Mouse (Mus musculus) stomach, postnatal 0 days (tissue): ENCODE measurements around the gene Vps13d. TPM values are rescaled to one million over a fixed set of nuclear protein-coding genes. Genes with fewer than 3 reads are reported as not detected.

Experiments used
- ATAC-seq: fragments of 200-750 bp; cut with Nextera tagmentation; 2 replicates; pipeline ENCODE4 v1.8.0; 2017; ENCODE audit not compliant: low FRiP score, low TSS enrichment
- DNase-seq: peaks from one replicate; pipeline ENCODE4 v3.0.0-alpha.2; 2016; ENCODE audit warnings: low spot score
- H3K27ac ChIP-seq: fragments of 300-500 bp; sonication (generic); replicated peaks from 2 replicates; pipeline ENCODE4 v1.5.1; 2014; ENCODE audit warnings: mild to moderate bottlenecking, control low read depth
- H3K27me3 ChIP-seq: fragments of 300-500 bp; sonication (generic); 2 replicates; pipeline ENCODE4 v1.6.1; 2014; ENCODE audit warnings: low read length; ENCODE audit not compliant: control insufficient read depth, insufficient read depth
- H3K36me3 ChIP-seq: fragments of 300-500 bp; sonication (generic); 2 replicates; pipeline ENCODE4 v1.6.1; 2014; ENCODE audit warnings: low read length, mixed read lengths; ENCODE audit not compliant: control insufficient read depth, insufficient read depth
- H3K4me1 ChIP-seq: fragments of 300-500 bp; sonication (generic); replicated peaks from 2 replicates; pipeline ENCODE4 v1.6.1; 2014; ENCODE audit warnings: antibody characterized with exemption; ENCODE audit not compliant: control insufficient read depth, insufficient read depth
- H3K4me2 ChIP-seq: fragments of 300-500 bp; sonication (generic); replicated peaks from 2 replicates; pipeline ENCODE4 v1.6.1; 2014; ENCODE audit warnings: low read depth, mild to moderate bottlenecking, control low read depth, moderate library complexity
- H3K4me3 ChIP-seq: fragments of 300-500 bp; sonication (generic); 2 replicates; pipeline ENCODE4 v1.5.1; 2014; ENCODE audit warnings: low read depth, low read length, control low read depth
- H3K9ac ChIP-seq: fragments of 300-500 bp; sonication (generic); 2 replicates; pipeline ENCODE4 v1.6.1; 2014; ENCODE audit warnings: mild to moderate bottlenecking, low read length, control low read depth, mixed read lengths
- H3K9me3 ChIP-seq: fragments of 300-500 bp; sonication (generic); 2 replicates; pipeline ENCODE4 v1.6.1; 2016; ENCODE audit warnings: low read length; ENCODE audit not compliant: control insufficient read depth
- CTCF ChIP-seq: IDR thresholded peaks from 2 replicates; pipeline ENCODE4 v1.5.1; 2016; ENCODE audit warnings: antibody characterized with exemption, low read depth, mild to moderate bottlenecking, moderate library complexity
- EP300 ChIP-seq: optimal IDR thresholded peaks from 2 replicates; pipeline ENCODE3; 2016; ENCODE audit warnings: antibody characterized with exemption
- WGBS: fragments of 180-500 bp; shearing (Covaris S2); extraction: QIAGEN DNeasy Blood & Tissue Kit; methylation state at CpG from one replicate; pipeline ENCODE4 v1.1.7; 2014; 5-methylcytosine and 5-hydroxymethylcytosine counted together
- polyA plus RNA-seq: library from polyadenylated mRNA; unstranded; fragments of >200 nt; fragmentation: Nextera tagmentation; extraction: Ambion mirVana; gene quantifications from 2 replicates; pipeline ENCODE4 v1.2.1, GENCODE M21; 2015

The Vps13d gene
- polyA plus RNA-seq, 1 experiment from 2014 or later: 7.2 TPM

DNA sequence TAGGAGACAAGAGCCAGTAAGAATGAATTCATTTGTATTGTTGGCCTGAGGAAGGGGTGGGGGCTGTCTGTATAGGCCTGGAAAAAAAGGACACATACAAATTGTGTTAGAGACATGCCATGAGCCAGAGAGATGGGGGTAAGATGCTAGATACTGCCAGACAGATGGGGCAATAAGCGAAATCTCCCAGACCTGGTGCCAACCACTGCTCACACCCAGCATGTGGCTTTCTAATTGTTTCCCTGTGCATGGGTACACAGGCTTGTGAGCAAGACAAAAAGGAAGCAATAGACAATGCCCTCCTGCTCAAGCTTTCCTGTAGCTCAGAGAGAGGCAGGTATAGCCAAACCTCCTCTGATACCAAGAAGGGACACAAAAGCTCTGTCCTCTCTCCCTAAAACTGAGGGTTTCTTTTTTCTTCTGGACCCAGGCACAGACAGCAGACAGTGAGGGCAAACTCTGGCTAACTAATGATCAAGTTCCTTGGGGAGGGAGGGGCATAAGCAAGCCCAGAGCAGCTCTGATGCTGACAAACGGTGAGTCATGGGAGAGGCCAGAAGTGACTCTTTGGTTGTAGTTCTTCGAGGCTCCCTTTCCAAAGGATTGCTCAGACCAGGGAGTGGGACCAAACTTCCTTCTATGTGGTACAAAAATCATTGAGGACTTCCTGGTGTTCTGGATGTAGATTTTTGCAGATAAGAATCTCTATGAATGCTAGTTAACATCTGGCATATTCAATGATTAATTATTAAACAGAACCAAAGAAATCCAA, 196.7 kb downstream of the Vps13d start:
- peak; percentile 77 for ATAC-seq
- H3K9ac ChIP-seq: no peak overlapping the region; the same call in 1 of the 2 replicates

GRCm38 (mm10) chr4:144996996-144997820, 197.6 kb downstream of the Vps13d start:
- H3K27ac ChIP-seq: peak overlapping the region; percentile 89
- ATAC-seq: no peak
- peaks cover 24% of the 10 kb centered on the region for H3K4me1 ChIP-seq
- no peaks in the 10 kb centered on the region for H3K27me3 ChIP-seq
- H3K4me3 ChIP-seq: no peak overlapping the region
- no peak overlapping the region for H3K9ac ChIP-seq
- H3K9me3 ChIP-seq: no peaks in the 10 kb centered on the region
- DNase-seq: no peak
- WGBS: 50% methylated on average over 6 of the region's 6 CpGs
- no peaks in the 10 kb centered on the region for H3K36me3 ChIP-seq
- no peak overlapping the region for H3K4me2 ChIP-seq
- TF ChIP-seq EP300: no peak
- no peak for TF ChIP-seq CTCF

More for the DNA sequence above, 196.7 kb downstream of the Vps13d start:
- Histone ChIP-seq H3K27ac (peak overlapping the region; percentile 89), H3K4me3 (no peak overlapping the region), H3K9me3 (no peaks in the 10 kb centered on the region), H3K4me1 (peaks cover 21% of the 10 kb centered on the region), H3K36me3 (no peaks in the 10 kb centered on the region), H3K27me3 (no peaks in the 10 kb centered on the region), H3K4me2 (no peak overlapping the region)
- TF ChIP-seq CTCF: no peak
- TF ChIP-seq EP300: no peak
- WGBS: 30% methylated on average over 3 of the region's 3 CpGs
- peak; percentile 51 for DNase-seq

- Histone ChIP-seq H3K9ac (no peak overlapping the region), H3K4me3 (no peak overlapping the region), H3K27ac (no peak overlapping the region), H3K9me3 (no peaks in the 10 kb centered on the region), H3K27me3 (no peaks in the 10 kb centered on the region), H3K36me3 (no peaks in the 10 kb centered on the region), H3K4me1 (peaks cover 23% of the 10 kb centered on the region), H3K4me2 (no peak overlapping the region)
- no peak for ATAC-seq
- DNase-seq: no peak
- 81% methylated on average over 1 of the region's 1 CpGs for WGBS
- TF ChIP-seq CTCF: no peak
- TF ChIP-seq EP300: no peak
These were observed 199.0 kb downstream of the Vps13d start for GRCm38 (mm10) chr4:144995826-144996225.

GRCm38 (mm10) chr4:144993047-144993917, 201.5 kb downstream of the Vps13d start:
- Histone ChIP-seq H3K9me3 (no peaks in the 10 kb centered on the region), H3K4me1 (0 out of 2 replicates have a peak, but pooled peaks cover 4% of the 10 kb centered on the region), H3K9ac (no peak overlapping the region), H3K27me3 (no peaks in the 10 kb centered on the region), H3K36me3 (no peaks in the 10 kb centered on the region), H3K4me2 (no peak overlapping the region), H3K27ac (no peak overlapping the region; the same call in 1 of the 2 replicates), H3K4me3 (no peak overlapping the region)
- no peak for ATAC-seq
- WGBS: 37% methylated on average over 9 of the region's 9 CpGs
- no peak for TF ChIP-seq CTCF
- no peak for TF ChIP-seq EP300
- DNase-seq: no peak

GRCm38 (mm10) chr4:144992413-144992812, 202.4 kb downstream of the Vps13d start:
- H3K27ac ChIP-seq: no peak overlapping the region
- 61% methylated on average over 3 of the region's 3 CpGs for WGBS
- TF ChIP-seq EP300 (no peak), CTCF (no peak)
- 0 out of 2 replicates have a peak, but pooled peaks cover 2% of the 10 kb centered on the region for H3K4me1 ChIP-seq
- H3K4me3 ChIP-seq: no peak overlapping the region
- no peaks in the 10 kb centered on the region for H3K27me3 ChIP-seq
- H3K36me3 ChIP-seq: no peaks in the 10 kb centered on the region
- H3K9ac ChIP-seq: no peak overlapping the region
- no peak for DNase-seq
- ATAC-seq: no peak
- H3K4me2 ChIP-seq: no peak overlapping the region
- no peaks in the 10 kb centered on the region for H3K9me3 ChIP-seq
